Mouse (Mus musculus) 3T3-L1 (cell line): ENCODE data around the gene Asic1.
A peak's percentile ranks its signal among the peaks of the same experiment; 100 is the strongest.
"Not testable (repeated sequence)": the region's sequence is repeated elsewhere in the genome, so short reads cannot be mapped to it uniquely, and the experiment has no call there.

Source experiments
- DNase-seq: peaks from one replicate; pipeline ENCODE4 v3.0.0-alpha.2; 2015; ENCODE audit warnings: low read depth, low spot score

The Asic1 gene

DNA sequence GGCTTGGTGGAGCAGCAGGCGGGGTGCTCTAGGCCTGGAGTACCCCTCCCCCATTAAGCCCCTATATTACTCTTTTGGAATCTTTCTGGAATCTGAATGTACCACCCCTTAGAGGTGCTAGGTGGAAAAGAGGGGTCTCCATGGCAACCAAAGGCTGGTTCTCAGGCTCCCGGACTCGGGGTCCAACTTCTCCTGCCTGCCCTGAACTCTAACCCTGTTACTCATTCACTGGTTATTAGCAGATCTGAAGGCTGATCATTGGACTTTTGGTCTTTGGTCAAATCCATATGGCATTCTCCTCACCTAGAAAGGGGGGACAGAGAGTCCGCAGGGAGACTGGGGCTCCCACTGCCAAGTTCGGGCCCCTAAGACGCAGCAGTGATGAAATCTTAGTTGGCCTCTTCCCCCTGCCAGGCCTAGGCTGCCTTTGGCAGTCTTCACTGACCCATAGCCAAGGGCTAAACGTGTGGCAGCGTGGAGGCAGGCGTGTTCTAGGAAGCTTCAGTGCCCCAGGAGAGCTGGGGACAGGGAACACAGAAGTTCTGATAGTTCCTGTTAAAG is 48.4 kb downstream of the Asic1 start:
- DNase-seq: no peak

DNA sequence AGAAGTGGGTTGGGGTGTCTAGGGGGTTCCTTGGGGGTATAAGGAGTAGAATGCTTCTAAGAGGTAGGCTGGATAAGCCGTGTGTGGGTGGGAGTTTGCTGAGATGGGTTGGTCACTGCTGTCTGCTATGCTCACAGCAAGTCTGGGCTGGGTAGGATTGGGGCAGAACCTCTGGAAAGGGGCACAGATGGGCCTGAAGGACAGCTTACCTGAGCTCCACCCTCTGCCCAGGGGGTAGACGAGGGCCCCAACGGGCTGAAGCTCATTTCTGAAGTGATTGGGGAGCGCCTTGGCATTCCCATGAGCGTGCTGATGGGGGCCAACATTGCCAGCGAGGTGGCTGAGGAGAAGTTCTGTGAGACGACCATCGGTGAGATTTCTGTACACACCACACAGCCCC is 49.7 kb downstream of the Asic1 start:
- no peak for DNase-seq

GRCm38 (mm10) chr15:99721921-99722743 is 52.0 kb downstream of the Asic1 start:
- no peak for DNase-seq

GRCm38 (mm10) chr15:99723120-99723514 is 52.9 kb downstream of the Asic1 start:
- no peak for DNase-seq

DNA sequence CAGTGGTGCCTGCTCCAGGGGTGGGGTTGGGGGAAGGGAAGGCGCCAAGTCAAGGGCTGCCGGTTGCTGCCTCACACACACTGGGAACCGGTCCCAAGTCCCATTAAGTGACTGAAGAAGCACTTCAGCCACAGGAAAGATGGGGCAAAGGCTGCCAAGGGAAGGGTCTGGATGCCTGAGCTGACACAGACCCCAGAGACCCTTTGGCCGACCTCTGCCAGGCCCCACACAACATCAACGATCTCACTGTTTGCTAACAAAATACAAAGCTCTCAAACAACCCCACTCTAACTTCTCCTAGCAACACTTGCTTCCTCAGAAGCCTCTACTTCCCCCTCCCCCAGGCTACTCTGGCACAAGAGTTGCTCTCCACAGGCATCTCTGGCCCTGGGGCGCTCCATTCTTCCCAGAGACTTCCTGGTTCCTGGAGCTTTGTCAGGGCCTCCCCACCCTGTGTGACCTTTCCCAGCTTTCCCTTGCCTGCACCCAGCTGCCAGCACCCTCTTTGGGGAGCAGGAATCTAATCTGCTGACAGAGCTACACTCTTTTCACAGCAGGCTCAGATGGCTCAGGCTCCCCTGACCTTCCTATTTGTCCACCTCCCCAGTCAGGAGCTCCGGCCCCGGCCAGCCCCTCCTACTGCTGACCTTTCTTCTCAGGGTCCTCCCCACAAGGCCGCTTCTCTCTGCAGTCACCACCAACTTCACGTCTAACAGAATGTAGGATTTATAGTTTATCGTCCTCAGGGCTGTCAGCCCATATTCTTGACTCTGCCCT is 53.5 kb downstream of the Asic1 start:
- DNase-seq: peak; percentile 87

GRCm38 (mm10) chr15:99724292-99725021 is 54.3 kb downstream of the Asic1 start:
- peak; percentile 81 for DNase-seq

DNA sequence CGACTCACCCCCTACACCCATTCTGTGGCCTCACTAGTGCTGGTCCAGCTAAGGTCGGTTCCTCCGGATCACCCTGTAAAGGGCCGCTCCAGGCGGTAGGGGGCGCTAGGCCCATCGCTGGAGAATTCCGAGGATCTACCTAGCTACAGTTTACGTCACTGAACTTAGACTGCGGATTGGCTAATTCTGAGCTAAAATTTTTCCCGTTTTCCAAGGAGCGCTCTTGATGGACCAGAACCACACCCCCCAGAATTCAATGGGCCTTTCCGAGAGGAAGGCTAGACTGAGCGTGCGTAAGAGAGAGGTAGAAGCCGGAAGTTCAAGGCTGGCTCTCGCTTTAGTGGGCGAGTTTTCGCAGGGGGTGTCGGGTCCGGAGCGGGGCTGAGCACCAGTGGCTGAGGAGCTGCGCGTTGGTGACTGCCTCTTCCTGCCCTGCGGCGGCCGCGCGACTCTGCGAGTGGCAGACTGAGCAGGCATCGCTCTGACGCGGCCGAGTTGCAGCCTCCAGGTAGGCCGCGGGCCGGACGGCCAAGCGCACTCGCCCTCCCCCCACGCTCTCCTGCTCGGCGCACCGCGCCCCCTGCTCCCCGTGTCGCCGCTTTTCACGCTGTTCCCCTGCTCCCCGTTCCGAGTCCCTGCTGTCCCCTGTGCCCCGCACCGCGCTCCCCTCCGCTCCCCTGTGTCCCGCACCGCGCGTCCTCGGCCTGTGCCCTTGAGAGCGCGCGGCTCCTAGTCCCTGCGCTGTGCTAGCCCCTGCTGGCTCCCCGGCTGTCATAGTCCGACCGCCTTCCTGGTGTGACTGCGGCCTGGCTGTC is 55.4 kb downstream of the Asic1 start, which contains the start of gene Cox14:
Gene Cox14 (plus strand): TSS at position 278 of the 815 bp plus-strand sequence.
- DNase-seq: peak; percentile 100

- peak; percentile 35 for DNase-seq
Observed at GRCm38 (mm10) chr15:99726549-99726948, 56.4 kb downstream of the Asic1 start.

- not testable (repeated sequence) for DNase-seq
Observed at GRCm38 (mm10) chr15:99727039-99727438, 56.9 kb downstream of the Asic1 start.

DNA sequence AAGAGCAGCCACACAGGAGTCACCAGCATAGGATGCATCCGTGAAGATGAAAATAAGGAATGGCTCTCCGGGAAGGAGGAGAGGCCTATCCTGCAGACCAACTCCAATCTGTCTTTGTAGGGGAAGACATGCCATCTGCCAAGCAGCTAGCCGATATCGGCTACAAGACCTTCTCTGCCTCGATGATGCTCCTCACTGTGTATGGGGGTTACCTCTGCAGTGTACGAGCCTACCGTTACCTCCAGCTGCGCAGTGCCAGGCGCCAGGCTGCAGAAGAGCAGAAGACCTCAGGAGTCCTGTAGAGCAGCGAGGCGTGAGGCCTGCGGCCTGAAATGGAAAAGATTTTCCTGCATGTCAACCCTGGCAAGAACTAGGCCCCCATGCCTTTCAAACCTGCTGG is 57.4 kb downstream of the Asic1 start:
- DNase-seq: no peak

GRCm38 (mm10) chr15:99728211-99728610 is 58.0 kb downstream of the Asic1 start:
- no peak for DNase-seq

DNA sequence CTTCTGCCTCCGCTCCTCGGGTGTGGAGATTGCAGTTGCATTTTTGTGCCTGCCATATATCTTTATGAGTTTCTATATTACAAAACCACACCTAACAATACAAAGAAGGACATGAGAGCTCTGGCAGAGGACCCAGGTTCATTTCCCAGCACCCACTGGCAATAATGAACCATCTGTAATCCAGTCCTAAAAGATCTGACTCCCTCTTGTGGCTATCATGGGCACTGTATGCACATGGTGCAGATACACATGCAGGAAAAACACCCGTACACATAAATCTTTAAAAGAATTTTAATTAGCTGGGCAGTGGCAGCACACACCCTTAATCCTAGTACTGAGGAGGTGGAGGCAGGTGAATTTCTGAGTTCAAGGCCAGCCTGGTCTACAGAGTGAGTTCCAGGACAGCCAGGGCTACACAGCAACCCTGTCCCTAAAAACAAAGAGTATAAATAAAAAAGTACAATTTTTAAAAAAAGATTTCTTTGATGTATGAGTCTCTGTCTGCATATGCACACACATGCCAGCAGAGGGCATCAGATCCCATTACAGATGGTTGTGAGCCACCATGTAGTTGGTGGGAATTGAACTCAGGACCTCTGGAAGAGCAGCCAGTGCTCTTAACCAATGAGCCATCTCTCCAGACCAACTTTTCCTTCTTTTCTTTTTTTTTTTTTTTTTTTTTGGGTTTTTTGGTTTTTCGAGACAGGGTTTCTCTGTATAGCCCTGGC is 59.1 kb downstream of the Asic1 start:
- no peak for DNase-seq

DNA sequence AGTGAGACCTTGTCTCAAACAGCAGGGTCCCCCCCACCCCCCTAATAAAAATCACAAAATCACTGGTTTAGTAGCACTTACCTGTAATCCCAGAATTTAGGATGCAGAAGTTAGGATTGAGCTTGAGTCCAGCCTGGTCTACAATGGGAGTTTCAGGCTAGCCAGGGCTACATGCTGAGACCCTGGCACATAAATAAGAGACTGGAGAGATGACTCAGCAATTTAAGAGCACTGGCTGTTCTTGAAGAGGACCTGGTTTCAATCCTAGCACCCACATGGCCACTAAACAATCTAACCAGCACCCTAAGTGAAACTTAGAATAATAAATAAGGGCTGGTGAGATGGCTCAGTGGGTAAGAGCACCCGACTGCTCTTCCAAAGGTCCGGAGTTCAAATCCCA is 61.0 kb downstream of the Asic1 start:
- no peak for DNase-seq

- DNase-seq: no peak
Observed at GRCm38 (mm10) chr15:99731678-99732077, 61.5 kb downstream of the Asic1 start.

DNA sequence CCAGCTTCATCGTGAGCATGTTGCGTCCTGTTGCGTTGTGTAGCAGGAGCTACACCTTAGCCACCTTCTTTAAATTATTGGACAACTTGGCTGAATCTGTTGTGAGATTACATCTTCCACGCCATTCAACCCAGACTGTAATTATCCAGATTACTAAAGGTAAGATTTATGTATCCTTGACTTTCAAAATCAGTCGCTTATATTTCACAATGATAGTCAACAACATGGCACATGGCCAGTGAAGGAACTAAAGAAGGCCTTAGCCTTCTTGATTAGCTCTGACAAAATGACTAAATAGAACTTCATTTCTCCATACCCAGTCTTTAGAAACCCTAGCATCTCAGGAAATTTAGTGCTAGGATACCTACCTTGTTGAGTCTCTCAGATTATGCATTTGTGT is 63.0 kb downstream of the Asic1 start:
- DNase-seq: no peak

GRCm38 (mm10) chr15:99735631-99736030 is 65.5 kb downstream of the Asic1 start:
- DNase-seq: no peak

DNA sequence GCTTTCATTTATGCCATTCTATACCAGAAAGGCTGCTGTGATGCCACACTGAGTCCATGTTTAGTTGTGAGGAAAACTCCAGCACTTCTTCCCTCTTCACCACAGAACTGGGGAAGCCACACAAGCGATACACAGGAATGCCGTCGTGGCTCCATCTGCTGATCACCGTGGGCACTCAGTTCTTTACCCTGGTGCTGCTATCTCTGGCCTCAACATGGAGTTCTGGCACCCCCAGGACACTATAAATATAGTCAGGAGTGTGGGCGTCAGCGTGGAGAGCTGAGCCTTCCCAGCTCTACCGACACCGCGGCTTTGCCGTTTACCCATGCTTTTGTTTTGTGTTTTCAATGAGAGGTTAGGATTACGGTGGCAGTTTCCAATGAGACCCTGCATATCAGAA is 66.5 kb downstream of the Asic1 start:
- no peak for DNase-seq

DNA sequence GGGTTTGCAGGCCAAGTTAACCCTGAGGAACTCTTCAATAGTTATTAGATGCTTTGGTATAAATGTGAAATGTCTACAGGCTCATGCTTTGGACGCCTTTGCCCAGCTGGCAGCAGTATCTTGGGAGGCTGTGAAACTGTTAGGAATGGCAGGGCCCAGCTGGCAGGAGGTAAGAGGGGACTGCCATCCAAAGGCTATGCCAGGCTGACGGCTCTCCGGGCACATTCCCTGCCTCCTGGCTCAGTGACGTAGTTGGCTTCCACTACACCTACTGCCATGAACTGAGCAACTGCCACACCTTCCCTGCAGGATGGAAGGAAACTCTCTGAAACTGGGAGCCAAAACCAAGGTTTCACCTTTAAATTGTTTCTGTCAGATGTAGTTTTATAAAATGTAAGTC is 70.1 kb downstream of the Asic1 start:
- no peak for DNase-seq
